ENCODE assay signal across 29 mouse cellular contexts in the genomic region with DNA sequence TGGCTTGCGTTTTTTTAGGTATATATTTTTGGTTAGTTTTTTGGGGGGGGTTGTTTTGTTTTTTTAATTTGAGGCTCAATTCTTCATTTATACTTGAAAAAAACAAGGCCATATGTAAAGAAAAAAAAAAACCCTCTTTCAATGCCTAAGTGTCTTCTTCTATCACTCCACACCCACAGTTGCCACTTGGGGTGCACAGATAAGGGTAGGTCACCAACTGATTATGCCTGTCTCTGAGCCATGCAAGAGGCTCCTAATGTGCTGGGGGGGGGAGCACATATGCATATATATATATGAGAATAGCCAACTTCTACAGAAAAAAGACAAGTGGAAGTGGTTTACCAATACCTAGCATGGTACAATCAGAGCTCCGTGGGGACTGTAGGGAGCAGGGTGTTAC.
DNase-seq lines count a peak whose midpoint lies in the region; ATAC-seq lines count a peak whose summit lies in the region.
"Had no signal": no experiment of that assay in that cellular context is flagged by ENCODE, and none has a peak within 500 bp of the region (broad histone marks: within the 10 kb centered on the region; RNA-seq: fewer than 3 reads in every experiment).

No protein-coding gene starts in this region.

- peak overlapping the region; percentile 80 for H3K27ac ChIP-seq in liver, embryonic 15.5 days (replicated peaks)
- H3K27ac ChIP-seq in stomach, embryonic 15.5 days, result no peak overlapping the region
- H3K27ac ChIP-seq: forebrain, embryonic 10.5 days; hindbrain, embryonic 13.5 days; layer of hippocampus, adult 2 months; limb, embryonic 12.5 days; neural tube, embryonic 13.5 days had no signal

- H3K9me3 ChIP-seq in liver, embryonic 15.5 days (replicated peaks), result peaks cover 17% of the 10 kb centered on the region
- 0 out of 2 replicates have a peak, but pooled peaks cover 12% of the 10 kb centered on the region for H3K9me3 ChIP-seq in stomach, embryonic 15.5 days

- peaks cover 42% of the 10 kb centered on the region for H3K36me3 ChIP-seq in liver, embryonic 15.5 days (replicated peaks)
- peaks cover 49% of the 10 kb centered on the region for H3K36me3 ChIP-seq in stomach, embryonic 15.5 days

- ATAC-seq in erythroid progenitor cell, adult 5-6 weeks (replicated peaks; ENCODE audit: low FRiP score, poor library complexity, severe bottlenecking), result peak; percentile 93
- peak; percentile 98 for ATAC-seq in liver, embryonic 15.5 days (ENCODE audit: insufficient read depth)
- ATAC-seq in stomach, embryonic 15.5 days (ENCODE audit: insufficient read depth, low FRiP score, low read depth), result peak; percentile 78; the same call in 1 of the 2 replicates
- ATAC-seq: forebrain, postnatal 0 days; inflammation-experienced regulatory T-cells, adult 6 months had no signal

- WGBS in liver, embryonic 15.5 days (ENCODE audit: insufficient replicate concordance), result 28% methylated on average over 2 of the region's 2 CpGs
- 93% methylated on average over 2 of the region's 2 CpGs for WGBS in stomach, embryonic 15.5 days

- H3K27me3 ChIP-seq in liver, embryonic 15.5 days, result no peaks in the 10 kb centered on the region
- H3K27me3 ChIP-seq in stomach, embryonic 15.5 days (replicated peaks), result no peaks in the 10 kb centered on the region
- H3K27me3 ChIP-seq: heart, embryonic 12.5 days; hindbrain, embryonic 13.5 days; limb, embryonic 12.5 days; megakaryocyte, embryonic 14.5 days; neural tube, embryonic 13.5 days had no signal

- peak overlapping the region; percentile 24 for H3K4me3 ChIP-seq in liver, embryonic 15.5 days (replicated peaks)
- no peak overlapping the region for H3K4me3 ChIP-seq in stomach, embryonic 15.5 days (replicated peaks)
- H3K4me3 ChIP-seq: forebrain, embryonic 10.5 days; heart, embryonic 12.5 days; hindbrain, embryonic 13.5 days; layer of hippocampus, adult 2 months; limb, embryonic 12.5 days; megakaryocyte, embryonic 14.5 days; neural tube, embryonic 13.5 days had no signal

- peak overlapping the region; percentile 69 for H3K4me2 ChIP-seq in liver, embryonic 15.5 days
- H3K4me2 ChIP-seq in stomach, embryonic 15.5 days, result no peak overlapping the region
- H3K4me2 ChIP-seq: heart, embryonic 12.5 days; hindbrain, embryonic 13.5 days; limb, embryonic 12.5 days; neural tube, embryonic 13.5 days had no signal

- no peak overlapping the region; the same call in 1 of the 2 replicates for H3K9ac ChIP-seq in liver, embryonic 15.5 days
- H3K9ac ChIP-seq in stomach, embryonic 15.5 days, result no peak overlapping the region
- H3K9ac ChIP-seq: forebrain, postnatal 0 days; heart, embryonic 12.5 days; hindbrain, embryonic 13.5 days; limb, embryonic 12.5 days; neural tube, embryonic 13.5 days had no signal

- DNase-seq in c-Kit-positive CD71-positive TER-119-negative erythroid progenitor cells, embryonic 14.5 days (ENCODE audit: low read depth), result peak; percentile 60
- DNase-seq in left cerebral cortex, adult 18-20 months (ENCODE audit: low spot score in 2 of 2), result no peak
- no peak for DNase-seq in cerebellum, postnatal 4 days (ENCODE audit: low spot score in 2 of 2)
- DNase-seq in spleen, postnatal 4 days (ENCODE audit: low spot score in 2 of 2), result no peak
- DNase-seq: adrenal gland, postnatal 25 days; cerebellum, adult 18-20 months; cerebellum, postnatal 14 days; forebrain, postnatal 0 days; gastrocnemius, postnatal 25 days; heart, adult 18-20 months; heart, postnatal 10 days; kidney, adult 9 months; kidney, postnatal 25 days; layer of hippocampus, postnatal 36 days; lung, adult 2 months; lung, postnatal 14 days; midbrain, embryonic 14.5 days; right cerebral cortex, postnatal 4 days had no signal

- H3K4me1 ChIP-seq in liver, embryonic 15.5 days (replicated peaks), result peaks cover 35% of the 10 kb centered on the region
- H3K4me1 ChIP-seq in stomach, embryonic 15.5 days, result no peaks in the 10 kb centered on the region
- H3K4me1 ChIP-seq: heart, embryonic 12.5 days; hindbrain, embryonic 13.5 days; limb, embryonic 12.5 days; neural tube, embryonic 13.5 days had no signal
